Mouse (Mus musculus) CD4-positive, CD25-positive, alpha-beta regulatory T cell, adult 9 weeks (primary cell): ENCODE results near the gene Smim1. TPM values are rescaled to one million over a fixed set of nuclear protein-coding genes. Genes with fewer than 3 reads are reported as not detected.

Source experiments
- polyA plus RNA-seq: library from polyadenylated mRNA; unstranded; fragments of 100-300 nt; shearing (Covaris generic); gene quantifications from one replicate; pipeline ENCODE4 v1.2.1, GENCODE M21; 2017

The Smim1 gene
- polyA plus RNA-seq = 0.55 TPM

DNA sequence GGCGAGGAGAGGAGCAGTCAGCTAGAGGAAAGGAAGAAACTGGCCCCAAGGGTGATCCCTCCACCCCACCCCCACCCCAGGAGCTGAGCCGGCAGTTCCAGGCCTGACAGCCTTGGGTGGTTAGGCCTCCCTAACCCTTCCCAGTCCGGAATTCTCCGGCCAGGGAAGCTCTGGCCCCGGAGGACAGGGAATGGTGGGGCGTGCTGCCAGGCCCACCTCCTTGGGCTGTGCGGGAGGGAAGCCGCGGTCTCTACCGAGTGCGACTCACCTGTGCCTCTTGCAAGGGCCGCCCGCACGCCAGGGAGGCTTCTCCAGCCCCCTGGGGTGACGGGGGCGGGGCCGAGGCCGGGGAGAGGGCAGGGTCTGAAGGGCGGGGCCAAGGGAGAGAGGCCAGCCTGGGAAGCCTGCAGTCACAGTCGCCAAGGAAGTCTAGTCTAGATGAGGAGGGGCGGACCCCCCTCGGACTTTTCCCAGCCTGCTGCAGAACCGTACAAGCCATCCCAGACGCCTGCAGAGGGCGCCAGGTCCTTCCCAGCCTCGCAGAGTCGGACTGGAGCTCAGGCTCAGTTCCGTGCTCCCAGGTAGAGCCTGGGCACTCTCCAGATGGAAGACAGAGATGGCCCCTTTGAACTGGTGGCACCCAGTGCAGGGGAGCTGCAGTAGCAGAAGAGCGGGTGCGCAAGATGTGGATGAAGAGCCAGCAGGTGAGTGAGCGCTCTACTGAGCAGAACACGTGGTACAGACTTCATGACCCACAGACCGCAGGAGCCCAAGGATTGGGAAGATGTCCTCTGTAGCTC is at the start of gene Smim1:
Gene Smim1 (minus strand): TSS at position 590 of the 800 bp plus-strand sequence.

GRCm38 (mm10) chr4:154042577-154042976 is 16.5 kb upstream of the Smim1 start, which contains the start of gene Ccdc27:
Ccdc27 (minus strand) TSS chr4:154042677.

GRCm38 (mm10) chr4:154011646-154012089 is 14.4 kb downstream of the Smim1 start, which contains the start of gene Lrrc47:
Lrrc47 (plus strand) TSS chr4:154011731.

DNA sequence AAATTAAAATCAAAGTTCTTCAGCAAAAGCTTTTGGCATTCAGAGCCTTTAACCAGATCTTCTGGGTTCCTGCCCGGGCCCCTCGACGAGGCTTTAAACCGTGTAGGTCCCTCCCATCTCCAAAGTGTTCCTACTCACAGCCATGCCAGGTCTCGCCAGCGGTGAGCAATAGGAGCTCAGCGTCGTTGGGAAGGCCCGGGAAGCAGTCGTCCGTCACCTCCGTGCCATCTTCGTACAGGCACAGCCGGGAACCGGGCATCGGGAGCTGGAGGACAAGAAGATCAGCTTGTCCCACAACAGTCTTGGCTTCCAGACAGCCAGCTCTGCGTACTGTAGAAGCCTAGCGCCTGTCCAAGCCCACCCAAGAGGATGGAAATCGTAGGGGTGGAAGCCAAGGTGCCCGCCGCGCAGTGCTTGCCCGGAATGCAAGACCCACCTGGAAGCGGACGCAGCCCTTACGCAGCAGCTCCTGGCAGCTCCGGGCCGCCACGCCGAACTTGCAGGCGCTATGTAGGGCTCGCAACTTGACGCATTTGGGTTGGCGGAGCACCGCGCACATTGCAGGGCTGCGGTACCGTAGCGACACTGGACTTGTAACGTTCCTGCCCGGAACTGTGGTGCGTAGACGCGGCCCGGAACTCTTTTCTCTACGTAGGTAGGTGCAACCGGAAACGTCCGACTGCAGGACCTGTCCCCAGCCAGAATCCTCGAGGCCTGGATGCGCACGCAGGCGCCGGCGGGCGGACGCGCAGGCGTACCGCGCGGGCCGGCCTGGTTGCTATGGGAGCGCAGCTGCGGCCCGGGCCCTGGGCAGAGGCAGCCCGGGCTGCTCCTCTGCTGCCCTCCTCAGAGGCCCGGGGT is 51.4 kb downstream of the Smim1 start, which contains the start of the genes Dffb and Cep104:
Gene Dffb (minus strand): TSS at position 696 of the 861 bp plus-strand sequence.
Gene Cep104 (plus strand): TSS at position 764 of the 861 bp plus-strand sequence.

Other genes starting within 250 kb of the Smim1 start
- 90.4 TPM for gene A430005L14Rik, start 69.0 kb downstream of the Smim1 start, polyA plus RNA-seq
- 27.5 TPM for gene Dffb, start 51.1 kb downstream of the Smim1 start, polyA plus RNA-seq
- gene Cep104, start 51.0 kb downstream of the Smim1 start, polyA plus RNA-seq = 4.7 TPM
- 3.0 TPM for gene Lrrc47, start 14.5 kb downstream of the Smim1 start, polyA plus RNA-seq
- gene Ccdc27, start 16.4 kb upstream of the Smim1 start, polyA plus RNA-seq = not detected
- not detected for gene Trp73, start 114.0 kb upstream of the Smim1 start, polyA plus RNA-seq
- 40.8 TPM for gene Wrap73, start 116.1 kb upstream of the Smim1 start, polyA plus RNA-seq
- gene Tprgl, start 134.4 kb upstream of the Smim1 start, polyA plus RNA-seq = 18.4 TPM
- 0.10 TPM for gene Megf6, start 144.5 kb upstream of the Smim1 start, polyA plus RNA-seq